8 mouse cellular contexts compared by ENCODE assay signal in genomic region chr5:148792736-148793440, GRCm38 (mm10).
DNase-seq lines count a peak whose midpoint lies in the region; TF ChIP-seq lines count a peak whose summit lies in the region.

No protein-coding gene starts in this region.

- 10% methylated on average over 14 of the region's 14 CpGs for WGBS in lung, adult 2 months

- H3K36me3 ChIP-seq in C2C12 (ENCODE audit: control insufficient read depth, insufficient read depth): no peaks in the 10 kb centered on the region

- TF ChIP-seq CTCF in C2C12 (IDR thresholded peaks at IDR 0.05; ENCODE audit: control insufficient read depth, insufficient read depth, insufficient read length): peak; percentile 73
- TF ChIP-seq CTCF in lung, adult 2 months (IDR thresholded peaks at IDR 0.05; ENCODE audit: insufficient read depth, low read length): peak; percentile 98

- no peaks in the 10 kb centered on the region for H3K79me3 ChIP-seq in C2C12 (ENCODE audit: low read depth)

- peak; percentile 82 for DNase-seq in adrenal gland, adult 2 months
- peak; percentile 91 for DNase-seq in embryo, embryonic 10.5 days (ENCODE audit: low spot score)
- peak; percentile 78 for DNase-seq in heart, adult 8-10 months (ENCODE audit: low spot score)
- DNase-seq in kidney, postnatal 36 days: peak; percentile 80 to 94
- peak; percentile 84 for DNase-seq in lung, adult 2 months
- peak; percentile 46 for DNase-seq in ovary, adult 18-20 months (ENCODE audit: low spot score)
- DNase-seq in thymus, adult 18-20 months: peak; percentile 35 to 42

- H3K27me3 ChIP-seq in C2C12 (ENCODE audit: control insufficient read depth, insufficient read depth, insufficient read length): no peaks in the 10 kb centered on the region

- H3K4me3 ChIP-seq in C2C12 (ENCODE audit: insufficient read depth, poor library complexity, severe bottlenecking): no peak overlapping the region
- no peak overlapping the region for H3K4me3 ChIP-seq in lung, adult 2 months (replicated peaks; ENCODE audit: extremely low read depth, low read depth, low read length)

- peaks cover 7% of the 10 kb centered on the region for H3K4me1 ChIP-seq in lung, adult 2 months (ENCODE audit: control insufficient read depth, insufficient read depth, low read length)

- no peak for TF ChIP-seq POLR2A in lung, adult 2 months (IDR thresholded peaks at IDR 0.05; ENCODE audit: borderline replicate concordance, extremely low read depth, low read depth, low read length)

- H3K79me2 ChIP-seq in C2C12 (ENCODE audit: control insufficient read depth, insufficient read depth): no peaks in the 10 kb centered on the region

- no peak overlapping the region for H3ac ChIP-seq in C2C12 (ENCODE audit: control insufficient read depth, insufficient read length, low read depth)

TF ChIP-seq in C2C12, 6 proteins besides CTCF, POLR2A, EP300 and RAD21:
- TF ChIP-seq FOSL1 (IDR thresholded peaks at IDR 0.05; ENCODE audit: insufficient read depth, low read length, poor library complexity, severe bottlenecking) (no peak), MAX (IDR thresholded peaks at IDR 0.05) (no peak), CEBPB (IDR thresholded peaks at IDR 0.05; ENCODE audit: low read depth) (no peak), MYOD1 (IDR thresholded peaks at IDR 0.05; ENCODE audit: control insufficient read depth, insufficient read length, low read depth) (no peak)

Comparison
In these comparisons a context has a peak if more than half of its experiments do, and no peak if none do; other contexts are left out.
1. DNase-seq: peak in every context shown above with its lines; median percentile 91 in embryo, embryonic 10.5 days; 87 in kidney, postnatal 36 days; 84 in lung, adult 2 months; 82 in adrenal gland, adult 2 months; 78 in heart, adult 8-10 months; 46 in ovary, adult 18-20 months; 38 in thymus, adult 18-20 months.